Mouse (Mus musculus) intestine, embryonic 14.5 days (tissue): ENCODE data around the gene Hsd3b7. TPM values are rescaled to one million over a fixed set of nuclear protein-coding genes. Genes with fewer than 3 reads are reported as not detected.

ENCODE experiments used
- ATAC-seq: fragments of 200-750 bp; cut with Nextera tagmentation; replicated peaks from 2 replicates; pipeline ENCODE4 v1.8.0; 2017; ENCODE audit warnings: low read depth, moderate number of reproducible peaks, moderate TSS enrichment, moderate library complexity; ENCODE audit not compliant: low FRiP score, low TSS enrichment
- DNase-seq: peaks from one replicate; pipeline ENCODE4 v3.0.0-alpha.2; 2018; ENCODE audit warnings: low spot score
- H3K27ac ChIP-seq: fragments of 300-500 bp; sonication (generic); 2 replicates; pipeline ENCODE4 v1.5.1; 2014; ENCODE audit warnings: low read depth, mild to moderate bottlenecking, control low read depth
- H3K27me3 ChIP-seq: fragments of 300-500 bp; sonication (generic); replicated peaks from 2 replicates; pipeline ENCODE4 v1.6.1; 2014; ENCODE audit warnings: low read length, control low read depth; ENCODE audit not compliant: control insufficient read depth, insufficient read depth
- H3K36me3 ChIP-seq: fragments of 300-500 bp; sonication (generic); 2 replicates; pipeline ENCODE4 v1.6.1; 2014; ENCODE audit warnings: low read length, control low read depth; ENCODE audit not compliant: control insufficient read depth, insufficient read depth
- H3K4me1 ChIP-seq: fragments of 300-500 bp; sonication (generic); replicated peaks from 2 replicates; pipeline ENCODE4 v1.6.1; 2014; ENCODE audit warnings: low read length, control low read depth, mixed read lengths; ENCODE audit not compliant: control insufficient read depth, insufficient read depth
- H3K4me2 ChIP-seq: fragments of 300-500 bp; sonication (generic); 2 replicates; pipeline ENCODE4 v1.6.1; 2014; ENCODE audit warnings: low read length
- H3K4me3 ChIP-seq: fragments of 300-500 bp; sonication (generic); 2 replicates; pipeline ENCODE4 v1.5.1; 2014; ENCODE audit warnings: low read depth, low read length, control low read depth, mixed read lengths
- H3K9ac ChIP-seq: fragments of 300-500 bp; sonication (generic); 2 replicates; pipeline ENCODE4 v1.6.1; 2014; ENCODE audit warnings: mild to moderate bottlenecking, low read length
- H3K9me3 ChIP-seq: fragments of 300-500 bp; sonication (generic); 2 replicates; pipeline ENCODE4 v1.6.1; 2016; ENCODE audit warnings: low read length, control low read depth; ENCODE audit not compliant: control insufficient read depth
- WGBS: fragments of 180-500 bp; shearing (Covaris S2); extraction: QIAGEN DNeasy Blood & Tissue Kit; methylation state at CpG from one replicate; pipeline ENCODE4 v1.1.7; 2014; 5-methylcytosine and 5-hydroxymethylcytosine counted together
- polyA plus RNA-seq: library from polyadenylated mRNA; unstranded; fragments of >200 nt; fragmentation: Nextera tagmentation; extraction: Ambion mirVana; gene quantifications from 2 replicates; pipeline ENCODE4 v1.2.1, GENCODE M21; 2014

Hsd3b7 gene
- polyA plus RNA-seq, 1 experiment from 2014 or later: 21.6 TPM

- Histone ChIP-seq H3K4me1 (peaks cover 10% of the 10 kb centered on the region), H3K27me3 (no peaks in the 10 kb centered on the region), H3K27ac (no peak overlapping the region), H3K9me3 (no peaks in the 10 kb centered on the region), H3K4me2 (peak overlapping the region; percentile 85), H3K9ac (peak overlapping the region; percentile 87), H3K36me3 (peaks cover 49% of the 10 kb centered on the region), H3K4me3 (peak overlapping the region; percentile 87)
- ATAC-seq: no peak
- 82% methylated on average over 4 of the region's 4 CpGs for WGBS
- DNase-seq: no peak
Observed at GRCm38 (mm10) chr7:127778350-127778749, 22.1 kb upstream of the Hsd3b7 start.

GRCm38 (mm10) chr7:127785308-127785707 lies 15.1 kb upstream of the Hsd3b7 start, which contains the start of gene Gm49388:
TSS of gene Gm49388 (plus strand) at chr7:127785608.
- Histone ChIP-seq H3K27ac (no peak within 1 kb of the TSS), H3K4me3 (no peak within 1 kb of the TSS), H3K4me1 (no peaks in the 10 kb centered on the region), H3K27me3 (no peaks in the 10 kb centered on the region), H3K4me2 (no peak within 1 kb of the TSS), H3K9me3 (no peaks in the 10 kb centered on the region), H3K9ac (no peak within 1 kb of the TSS), H3K36me3 (peaks cover 97% of the 10 kb centered on the region)
- DNase-seq: no peak
- WGBS: 94% methylated on average over 7 of the region's 7 CpGs
- no peak for ATAC-seq

DNA sequence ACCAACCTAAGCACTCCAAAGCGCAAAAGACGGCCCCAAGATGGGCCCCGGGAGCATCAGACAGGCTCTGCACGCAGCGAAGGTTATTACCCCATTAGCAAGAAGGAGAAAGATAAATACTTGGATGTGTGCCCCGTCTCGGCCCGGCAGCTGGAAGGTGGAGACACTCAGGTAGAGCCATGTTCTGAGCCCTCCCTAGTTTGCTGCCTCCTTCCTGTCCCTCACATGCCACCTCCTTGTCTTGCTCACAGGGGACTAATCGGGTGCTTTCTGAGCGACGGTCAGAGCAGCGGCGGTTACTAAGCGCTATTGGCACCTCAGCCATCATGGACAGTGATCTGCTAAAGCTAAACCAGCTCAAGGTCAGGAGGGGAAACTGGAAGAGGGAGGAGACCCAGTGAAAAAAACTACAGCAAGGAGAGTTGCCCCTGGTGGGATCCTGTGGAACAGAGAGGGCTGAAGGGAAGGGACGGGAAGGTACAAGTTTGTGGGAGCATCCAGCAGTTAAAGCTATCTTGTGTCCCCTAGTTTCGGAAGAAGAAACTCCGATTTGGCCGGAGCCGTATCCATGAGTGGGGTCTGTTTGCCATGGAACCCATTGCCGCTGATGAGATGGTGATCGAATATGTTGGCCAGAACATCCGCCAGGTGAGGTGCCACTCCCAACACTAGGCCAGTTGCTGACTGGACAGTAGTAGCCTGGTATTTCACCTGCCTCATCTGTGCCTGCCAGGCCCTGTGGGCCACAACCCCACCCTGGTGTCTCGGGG lies 3.1 kb upstream of the Hsd3b7 start:
- Histone ChIP-seq H3K27ac (no peak overlapping the region), H3K27me3 (no peaks in the 10 kb centered on the region), H3K9me3 (no peaks in the 10 kb centered on the region), H3K4me2 (no peak overlapping the region), H3K4me1 (no peaks in the 10 kb centered on the region; the same call in 1 of the 2 replicates), H3K36me3 (peaks cover 80% of the 10 kb centered on the region), H3K4me3 (no peak overlapping the region), H3K9ac (no peak overlapping the region)
- 92% methylated on average over 23 of the region's 23 CpGs for WGBS
- no peak for DNase-seq
- no peak for ATAC-seq

- 90% methylated on average over 4 of the region's 4 CpGs for WGBS
- Histone ChIP-seq H3K4me1 (no peaks in the 10 kb centered on the region; the same call in 1 of the 2 replicates), H3K9me3 (no peaks in the 10 kb centered on the region), H3K4me3 (no peak overlapping the region), H3K27ac (no peak overlapping the region), H3K36me3 (peaks cover 75% of the 10 kb centered on the region), H3K27me3 (no peaks in the 10 kb centered on the region), H3K4me2 (no peak overlapping the region), H3K9ac (no peak overlapping the region)
- no peak for ATAC-seq
- DNase-seq: no peak
Observed at GRCm38 (mm10) chr7:127798591-127798990, 1.8 kb upstream of the Hsd3b7 start.

- Histone ChIP-seq H3K27me3 (no peaks in the 10 kb centered on the region), H3K4me2 (no peak overlapping the region), H3K9ac (no peak overlapping the region), H3K27ac (no peak overlapping the region), H3K9me3 (no peaks in the 10 kb centered on the region), H3K4me3 (no peak overlapping the region), H3K4me1 (no peaks in the 10 kb centered on the region; the same call in 1 of the 2 replicates), H3K36me3 (peaks cover 69% of the 10 kb centered on the region)
- 92% methylated on average over 13 of the region's 13 CpGs for WGBS
- DNase-seq (no peak), ATAC-seq (no peak)
Observed at GRCm38 (mm10) chr7:127799211-127799610, 1.2 kb upstream of the Hsd3b7 start.

DNA sequence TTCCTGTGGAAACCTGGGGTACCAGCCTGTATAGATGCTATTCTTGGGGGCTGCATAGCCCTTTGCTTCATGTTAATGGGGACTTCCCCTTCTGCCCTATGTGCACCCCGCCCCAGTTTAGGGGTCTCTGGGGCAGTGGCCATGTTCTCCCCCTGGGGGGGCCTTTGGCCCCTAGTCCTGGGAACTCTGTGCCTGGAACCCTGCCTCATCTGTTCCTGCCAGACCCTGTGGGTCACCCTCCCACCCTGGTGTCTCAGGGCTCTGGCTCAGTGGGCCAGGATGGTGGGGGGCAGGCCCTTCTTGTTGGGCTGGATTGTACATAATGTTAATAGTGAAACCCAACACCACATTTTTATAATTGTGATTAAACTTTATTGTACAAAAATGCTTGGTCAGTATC lies 666 bp upstream of the Hsd3b7 start:
- Histone ChIP-seq H3K9ac (no peak overlapping the region), H3K4me1 (no peaks in the 10 kb centered on the region; the same call in 1 of the 2 replicates), H3K27me3 (no peaks in the 10 kb centered on the region), H3K27ac (no peak overlapping the region), H3K4me3 (no peak overlapping the region), H3K9me3 (no peaks in the 10 kb centered on the region), H3K36me3 (peaks cover 66% of the 10 kb centered on the region), H3K4me2 (no peak overlapping the region)
- ATAC-seq (no peak), DNase-seq (no peak)
- WGBS: 88% methylated on average over 1 of the region's 1 CpGs

GRCm38 (mm10) chr7:127801010-127801621 lies 712 bp downstream of the Hsd3b7 start:
- ATAC-seq (peak; percentile 17; the same call in 1 of the 2 replicates), DNase-seq (no peak)
- Histone ChIP-seq H3K4me2 (peak overlapping the region; percentile 44), H3K9me3 (no peaks in the 10 kb centered on the region), H3K4me1 (no peaks in the 10 kb centered on the region; the same call in 1 of the 2 replicates), H3K27ac (no peak overlapping the region), H3K9ac (no peak overlapping the region), H3K27me3 (no peaks in the 10 kb centered on the region), H3K36me3 (peaks cover 52% of the 10 kb centered on the region), H3K4me3 (peak overlapping the region; percentile 13; the same call in 1 of the 2 replicates)
- WGBS: 88% methylated on average over 8 of the region's 8 CpGs

DNA sequence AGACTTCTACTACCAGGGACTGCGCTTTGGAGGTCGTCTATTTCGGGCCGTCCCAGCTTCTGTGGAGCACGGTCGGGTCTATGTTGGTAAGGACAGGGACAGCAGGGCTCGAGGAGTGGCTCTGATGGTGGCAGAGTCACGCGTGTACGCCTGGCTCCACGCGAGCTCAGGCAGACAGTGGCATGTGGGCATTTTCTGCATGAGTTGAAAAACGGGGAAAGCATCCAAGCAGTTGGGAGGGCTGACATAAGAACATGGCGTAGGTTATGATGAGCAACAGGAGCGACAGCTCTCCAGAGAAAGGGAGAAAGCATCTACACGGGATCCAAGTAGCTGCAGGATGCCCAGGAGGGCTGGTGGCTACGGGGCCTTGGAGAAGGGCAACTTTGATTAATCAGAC lies 1.9 kb downstream of the Hsd3b7 start:
- Histone ChIP-seq H3K9ac (no peak overlapping the region), H3K4me3 (no peak overlapping the region), H3K4me1 (no peaks in the 10 kb centered on the region; the same call in 1 of the 2 replicates), H3K27ac (no peak overlapping the region), H3K27me3 (no peaks in the 10 kb centered on the region), H3K9me3 (no peaks in the 10 kb centered on the region), H3K4me2 (no peak overlapping the region), H3K36me3 (peaks cover 40% of the 10 kb centered on the region)
- ATAC-seq (no peak), DNase-seq (no peak)
- 92% methylated on average over 17 of the region's 17 CpGs for WGBS
